Mouse (Mus musculus): ENCODE results near the gene Mrrf. TPM values are rescaled to one million over a fixed set of nuclear protein-coding genes. Genes with fewer than 3 reads are reported as not detected.

Gene Mrrf
- polyA plus RNA-seq, 1 experiment from 2014 or later = 27.2 TPM

Other genes with a start within 250 kb of the Mrrf start
- gene Ttll11, start 156.5 kb upstream of the Mrrf start, polyA plus RNA-seq (2015; fragmentation: Nextera tagmentation; extraction: Ambion mirVana) = 4.1 and 4.3 TPM in 2 replicates
- 261 and 262 TPM in 2 replicates for gene Ndufa8, start 87.0 kb upstream of the Mrrf start, polyA plus RNA-seq (2015; fragmentation: Nextera tagmentation; extraction: Ambion mirVana)
- 1.9 and 5.7 TPM in 2 replicates for gene Morn5, start 86.9 kb upstream of the Mrrf start, polyA plus RNA-seq (2015; fragmentation: Nextera tagmentation; extraction: Ambion mirVana)
- gene Lhx6, start 31.0 kb upstream of the Mrrf start, polyA plus RNA-seq (2015; fragmentation: Nextera tagmentation; extraction: Ambion mirVana) = 0.73 and 0.78 TPM in 2 replicates
- gene Rbm18, start 384 bp downstream of the Mrrf start, polyA plus RNA-seq (2015; fragmentation: Nextera tagmentation; extraction: Ambion mirVana) = 142 and 148 TPM in 2 replicates
- 5.1 and 5.2 TPM in 2 replicates for gene Ptgs1, start 94.0 kb downstream of the Mrrf start, polyA plus RNA-seq (2015; fragmentation: Nextera tagmentation; extraction: Ambion mirVana)
- gene Olfr338, start 237.1 kb downstream of the Mrrf start, polyA plus RNA-seq (2015; fragmentation: Nextera tagmentation; extraction: Ambion mirVana) = 0.03 TPM in 1 of 2 replicates, not detected in the other